Mouse (Mus musculus): Measurements from ENCODE around the gene Mrgprf. TPM values are rescaled to one million over a fixed set of nuclear protein-coding genes. Genes with fewer than 3 reads are reported as not detected.

Mrgprf gene
- polyA plus RNA-seq, 1 experiment from 2014 or later: 2.2 TPM

DNA sequence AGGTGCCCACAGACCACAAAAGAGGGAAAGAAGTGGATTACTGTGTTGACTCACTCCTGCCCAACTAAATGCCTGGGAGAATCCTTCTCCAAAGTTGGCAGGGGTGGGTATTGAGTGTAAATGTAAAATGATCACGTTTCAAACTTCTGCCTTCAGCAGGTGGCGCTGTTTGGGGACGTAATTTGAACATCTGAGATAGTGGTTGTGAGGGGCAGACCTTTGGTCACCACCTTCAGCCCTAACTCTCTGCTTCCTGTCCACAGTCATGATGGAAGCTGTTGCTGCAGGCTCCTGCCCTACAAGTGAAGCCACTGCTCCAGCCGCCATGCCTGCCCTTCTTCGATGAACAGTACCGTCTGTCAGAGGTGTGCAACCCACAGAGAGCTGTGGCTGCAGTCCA, 6.8 kb upstream of the Mrgprf start:
- H3K4me1 ChIP-seq (ENCODE audit: control insufficient read depth, insufficient read depth, low read length): no peaks in the 10 kb centered on the region
- H3K4me2 ChIP-seq (replicated peaks; ENCODE audit: low read depth, low read length): no peak overlapping the region
- H3K9ac ChIP-seq (ENCODE audit: low read depth, low read length): no peak overlapping the region
- 42% methylated on average over 6 of the region's 6 CpGs for WGBS
- no peak for ATAC-seq (ENCODE audit: low FRiP score, low TSS enrichment)
- H3K9me3 ChIP-seq (ENCODE audit: control insufficient read depth, low read length): no peaks in the 10 kb centered on the region
- H3K4me3 ChIP-seq (ENCODE audit: low read length): no peak overlapping the region
- no peak overlapping the region for H3K27ac ChIP-seq (ENCODE audit: low read depth, low read length)
- no peaks in the 10 kb centered on the region for H3K36me3 ChIP-seq (ENCODE audit: control insufficient read depth, insufficient read depth, low read length)
- H3K27me3 ChIP-seq (ENCODE audit: control insufficient read depth, insufficient read depth, low read length): no peaks in the 10 kb centered on the region

- no peak overlapping the region for H3K27ac ChIP-seq (ENCODE audit: low read depth, low read length)
- H3K9me3 ChIP-seq (ENCODE audit: control insufficient read depth, low read length): no peaks in the 10 kb centered on the region
- no peaks in the 10 kb centered on the region for H3K36me3 ChIP-seq (ENCODE audit: control insufficient read depth, insufficient read depth, low read length)
- ATAC-seq (ENCODE audit: low FRiP score, low TSS enrichment): no peak
- no peaks in the 10 kb centered on the region for H3K27me3 ChIP-seq (ENCODE audit: control insufficient read depth, insufficient read depth, low read length)
- H3K4me1 ChIP-seq (ENCODE audit: control insufficient read depth, insufficient read depth, low read length): peaks cover 10% of the 10 kb centered on the region
- H3K4me2 ChIP-seq (replicated peaks; ENCODE audit: low read depth, low read length): no peak overlapping the region
- 55% methylated on average over 3 of the region's 3 CpGs for WGBS
- H3K9ac ChIP-seq (ENCODE audit: low read depth, low read length): no peak overlapping the region
- H3K4me3 ChIP-seq (ENCODE audit: low read length): no peak overlapping the region
Observed at GRCm38 (mm10) chr7:145298666-145299490, 1.8 kb upstream of the Mrgprf start.

DNA sequence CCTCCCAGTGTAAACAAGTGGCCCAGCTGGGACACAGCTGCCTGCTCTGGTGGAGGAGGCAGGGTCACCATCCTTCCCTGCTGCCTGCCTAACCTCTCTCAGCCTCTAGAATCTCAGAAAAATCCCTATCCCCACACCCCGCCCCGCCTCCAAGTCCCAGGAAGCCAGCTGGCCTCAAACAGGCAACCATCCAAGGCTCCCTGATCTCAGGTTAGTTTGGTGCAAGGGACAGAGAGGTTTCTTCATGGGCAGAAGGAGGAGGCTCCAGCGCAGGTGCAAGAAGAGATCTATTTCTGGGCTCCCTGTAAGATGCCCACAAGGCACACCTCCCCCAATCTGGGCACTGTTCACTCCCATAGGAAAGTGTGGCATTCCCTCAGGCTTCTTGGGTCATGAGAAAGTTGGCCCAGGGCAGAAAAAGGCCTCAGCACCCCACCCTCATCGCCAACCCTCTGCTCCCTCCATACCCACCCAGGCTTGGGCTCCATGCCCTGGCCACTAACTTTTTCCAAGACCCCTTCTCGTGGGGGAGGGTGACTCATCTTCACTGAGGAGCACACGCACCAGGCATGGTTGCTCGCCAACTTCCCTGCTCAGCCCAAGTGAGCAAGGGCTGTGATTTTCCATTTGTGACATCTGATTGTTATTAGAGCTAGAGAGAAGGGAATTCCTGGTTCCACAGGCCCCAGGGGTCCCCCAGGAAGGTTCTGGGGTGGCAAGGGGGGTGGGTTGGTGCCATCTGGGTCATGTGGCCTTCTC, 887 bp upstream of the Mrgprf start:
- Histone ChIP-seq H3K9me3 (ENCODE audit: control insufficient read depth, low read length) (no peaks in the 10 kb centered on the region), H3K36me3 (ENCODE audit: control insufficient read depth, insufficient read depth, low read length) (no peaks in the 10 kb centered on the region), H3K27me3 (ENCODE audit: control insufficient read depth, insufficient read depth, low read length) (no peaks in the 10 kb centered on the region), H3K4me3 (ENCODE audit: low read length) (no peak overlapping the region), H3K27ac (ENCODE audit: low read depth, low read length) (no peak overlapping the region), H3K4me1 (ENCODE audit: control insufficient read depth, insufficient read depth, low read length) (peaks cover 10% of the 10 kb centered on the region), H3K9ac (ENCODE audit: low read depth, low read length) (no peak overlapping the region), H3K4me2 (replicated peaks; ENCODE audit: low read depth, low read length) (no peak overlapping the region)
- 66% methylated on average over 7 of the region's 7 CpGs for WGBS
- ATAC-seq (ENCODE audit: low FRiP score, low TSS enrichment): no peak

DNA sequence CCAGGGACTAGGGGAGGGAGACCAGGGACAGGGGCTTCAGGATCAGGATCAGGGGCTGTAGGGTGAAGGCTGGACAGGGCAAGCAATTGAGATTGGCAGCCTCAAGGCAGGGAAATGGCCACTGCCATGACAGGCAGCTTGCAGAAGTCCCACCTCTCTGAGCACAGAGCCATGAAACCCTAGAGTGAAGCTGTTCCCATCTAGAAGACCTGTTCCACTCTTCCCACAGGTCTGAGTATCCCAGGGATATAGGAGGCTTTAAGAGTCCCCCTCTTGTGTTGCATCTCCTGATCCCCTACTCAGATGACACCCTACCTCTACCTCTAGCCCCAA, 346 bp downstream of the Mrgprf start:
- H3K4me2 ChIP-seq (replicated peaks; ENCODE audit: low read depth, low read length): no peak overlapping the region
- ATAC-seq (ENCODE audit: low FRiP score, low TSS enrichment): no peak

GRCm38 (mm10) chr7:145301341-145302005, 845 bp downstream of the Mrgprf start:
- whole genome bisulfite sequencing: 92% methylated on average over 6 of the region's 6 CpGs
- Histone ChIP-seq H3K4me1 (ENCODE audit: control insufficient read depth, insufficient read depth, low read length) (peaks cover 10% of the 10 kb centered on the region), H3K9ac (ENCODE audit: low read depth, low read length) (no peak overlapping the region), H3K27ac (ENCODE audit: low read depth, low read length) (no peak overlapping the region), H3K4me2 (replicated peaks; ENCODE audit: low read depth, low read length) (no peak overlapping the region), H3K36me3 (ENCODE audit: control insufficient read depth, insufficient read depth, low read length) (no peaks in the 10 kb centered on the region), H3K9me3 (ENCODE audit: control insufficient read depth, low read length) (no peaks in the 10 kb centered on the region), H3K4me3 (ENCODE audit: low read length) (no peak overlapping the region), H3K27me3 (ENCODE audit: control insufficient read depth, insufficient read depth, low read length) (no peaks in the 10 kb centered on the region)
- no peak for ATAC-seq (ENCODE audit: low FRiP score, low TSS enrichment)

More for the DNA sequence above, 346 bp downstream of the Mrgprf start:
- Histone ChIP-seq H3K36me3 (ENCODE audit: control insufficient read depth, insufficient read depth, low read length) (no peaks in the 10 kb centered on the region), H3K9me3 (ENCODE audit: control insufficient read depth, low read length) (no peaks in the 10 kb centered on the region), H3K27ac (ENCODE audit: low read depth, low read length) (no peak overlapping the region), H3K27me3 (ENCODE audit: control insufficient read depth, insufficient read depth, low read length) (no peaks in the 10 kb centered on the region), H3K4me1 (ENCODE audit: control insufficient read depth, insufficient read depth, low read length) (peaks cover 10% of the 10 kb centered on the region), H3K4me3 (ENCODE audit: low read length) (no peak overlapping the region), H3K9ac (ENCODE audit: low read depth, low read length) (no peak overlapping the region)

DNA sequence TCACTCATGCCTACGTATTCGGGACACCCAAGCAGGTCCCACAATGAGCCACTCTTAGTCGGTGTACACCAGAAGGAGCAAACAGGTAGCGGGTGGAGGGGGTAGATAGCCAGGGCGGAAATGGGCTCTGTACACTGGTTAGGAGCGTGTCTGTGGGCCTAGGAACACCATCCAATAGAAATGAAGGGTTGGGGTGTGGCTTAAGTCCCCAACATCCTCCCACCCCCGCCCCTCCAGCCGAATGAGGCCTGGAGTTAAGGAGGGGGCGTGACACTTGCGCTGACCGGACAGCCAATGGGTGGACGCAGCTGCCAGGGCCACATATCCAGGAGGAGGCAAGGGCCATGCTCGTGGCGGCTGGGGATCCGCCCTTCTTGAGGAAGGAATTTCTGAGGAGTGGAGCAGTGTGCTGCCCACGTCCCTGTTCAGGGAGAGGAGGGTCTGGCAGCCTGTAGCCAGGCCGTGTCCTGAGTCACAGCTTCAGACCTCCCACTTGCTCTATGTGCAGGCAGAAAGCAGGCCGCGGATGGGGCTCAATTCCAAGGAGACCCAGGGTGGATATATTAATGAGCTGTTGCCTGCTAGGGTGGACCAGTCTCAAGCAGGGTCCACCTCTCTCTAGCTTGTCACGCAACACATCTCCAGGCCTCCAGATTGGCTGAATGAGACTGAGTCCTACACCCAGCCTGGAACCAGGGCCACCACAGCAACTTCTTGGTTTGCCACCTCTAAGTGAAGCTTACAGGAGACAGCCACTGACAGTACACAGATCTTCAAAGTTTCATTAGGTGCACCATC, 2.1 kb downstream of the Mrgprf start:
- no peaks in the 10 kb centered on the region for H3K36me3 ChIP-seq (ENCODE audit: control insufficient read depth, insufficient read depth, low read length)
- peak overlapping the region; percentile 14; the same call in 1 of the 2 replicates for H3K4me3 ChIP-seq (ENCODE audit: low read length)
- H3K9me3 ChIP-seq (ENCODE audit: control insufficient read depth, low read length): no peaks in the 10 kb centered on the region
- no peaks in the 10 kb centered on the region for H3K27me3 ChIP-seq (ENCODE audit: control insufficient read depth, insufficient read depth, low read length)
- peaks cover 10% of the 10 kb centered on the region for H3K4me1 ChIP-seq (ENCODE audit: control insufficient read depth, insufficient read depth, low read length)
- peak overlapping the region; percentile 73 for H3K27ac ChIP-seq (ENCODE audit: low read depth, low read length)
- H3K9ac ChIP-seq (ENCODE audit: low read depth, low read length): 0 out of 2 replicates have a peak overlapping the region, but pooled peaks have one; percentile 8
- 4% methylated on average over 19 of the region's 20 CpGs for WGBS
- peak; percentile 93 for ATAC-seq (ENCODE audit: low FRiP score, low TSS enrichment)
- H3K4me2 ChIP-seq (replicated peaks; ENCODE audit: low read depth, low read length): peak overlapping the region; percentile 42

GRCm38 (mm10) chr7:145304153-145304552, 3.5 kb downstream of the Mrgprf start:
- Histone ChIP-seq H3K36me3 (ENCODE audit: control insufficient read depth, insufficient read depth, low read length) (no peaks in the 10 kb centered on the region), H3K27me3 (ENCODE audit: control insufficient read depth, insufficient read depth, low read length) (no peaks in the 10 kb centered on the region), H3K9me3 (ENCODE audit: control insufficient read depth, low read length) (no peaks in the 10 kb centered on the region), H3K9ac (ENCODE audit: low read depth, low read length) (no peak overlapping the region), H3K4me3 (ENCODE audit: low read length) (no peak overlapping the region), H3K4me2 (replicated peaks; ENCODE audit: low read depth, low read length) (no peak overlapping the region), H3K4me1 (ENCODE audit: control insufficient read depth, insufficient read depth, low read length) (peaks cover 10% of the 10 kb centered on the region), H3K27ac (ENCODE audit: low read depth, low read length) (no peak overlapping the region)
- WGBS: 90% methylated on average over 2 of the region's 2 CpGs
- ATAC-seq (ENCODE audit: low FRiP score, low TSS enrichment): no peak

- WGBS: 92% methylated on average over 10 of the region's 10 CpGs
- Histone ChIP-seq H3K4me2 (replicated peaks; ENCODE audit: low read depth, low read length) (no peak overlapping the region), H3K4me1 (ENCODE audit: control insufficient read depth, insufficient read depth, low read length) (no peaks in the 10 kb centered on the region; the same call in 1 of the 2 replicates), H3K9me3 (ENCODE audit: control insufficient read depth, low read length) (no peaks in the 10 kb centered on the region), H3K4me3 (ENCODE audit: low read length) (no peak overlapping the region), H3K36me3 (ENCODE audit: control insufficient read depth, insufficient read depth, low read length) (no peaks in the 10 kb centered on the region), H3K27ac (ENCODE audit: low read depth, low read length) (no peak overlapping the region), H3K27me3 (ENCODE audit: control insufficient read depth, insufficient read depth, low read length) (no peaks in the 10 kb centered on the region), H3K9ac (ENCODE audit: low read depth, low read length) (no peak overlapping the region)
- no peak for ATAC-seq (ENCODE audit: low FRiP score, low TSS enrichment)
Observed at GRCm38 (mm10) chr7:145307636-145308035, 7.0 kb downstream of the Mrgprf start.

All from kidney, embryonic 14.5 days (tissue).